Mouse (Mus musculus) erythroblast, embryonic 14.5 days (primary cell): ENCODE data around the gene Syce3. TPM values are rescaled to one million over a fixed set of nuclear protein-coding genes. Genes with fewer than 3 reads are reported as not detected.

Experiments
- H3K27me3 ChIP-seq: 2 replicates; pipeline ENCODE4 v1.6.1; 2012; ENCODE audit warnings: inconsistent platforms; ENCODE audit not compliant: control insufficient read depth
- H3K36me3 ChIP-seq: 2 replicates; pipeline ENCODE4 v1.6.1; 2012; ENCODE audit warnings: mild to moderate bottlenecking, inconsistent platforms; ENCODE audit not compliant: control insufficient read depth
- H3K4me1 ChIP-seq: 2 replicates; pipeline ENCODE4 v1.6.1; 2012; ENCODE audit warnings: inconsistent platforms; ENCODE audit not compliant: control insufficient read depth
- H3K4me3 ChIP-seq: replicated peaks from 2 replicates; pipeline ENCODE3; 2012; ENCODE audit warnings: moderate library complexity, mild to moderate bottlenecking, inconsistent platforms
- H3K9me3 ChIP-seq: 2 replicates; pipeline ENCODE4 v1.6.1; 2012; ENCODE audit warnings: low read length, inconsistent platforms, mixed read lengths; ENCODE audit not compliant: control insufficient read depth
- GATA1 ChIP-seq: IDR thresholded peaks from 2 replicates; pipeline ENCODE4 v1.6.1; 2012; ENCODE audit warnings: low read length, inconsistent platforms, mixed read lengths
- TAL1 ChIP-seq: IDR thresholded peaks from 3 replicates; pipeline ENCODE4 v1.6.1; 2012; ENCODE audit warnings: low read length, inconsistent platforms, mixed read lengths
- polyA plus RNA-seq: library from polyadenylated mRNA; stranded (reverse); fragments of >175 nt; gene quantifications from 2 replicates; pipeline ENCODE4 v1.2.3, GENCODE M21; 2012

Syce3 gene
- polyA plus RNA-seq, 1 experiment = not detected

DNA sequence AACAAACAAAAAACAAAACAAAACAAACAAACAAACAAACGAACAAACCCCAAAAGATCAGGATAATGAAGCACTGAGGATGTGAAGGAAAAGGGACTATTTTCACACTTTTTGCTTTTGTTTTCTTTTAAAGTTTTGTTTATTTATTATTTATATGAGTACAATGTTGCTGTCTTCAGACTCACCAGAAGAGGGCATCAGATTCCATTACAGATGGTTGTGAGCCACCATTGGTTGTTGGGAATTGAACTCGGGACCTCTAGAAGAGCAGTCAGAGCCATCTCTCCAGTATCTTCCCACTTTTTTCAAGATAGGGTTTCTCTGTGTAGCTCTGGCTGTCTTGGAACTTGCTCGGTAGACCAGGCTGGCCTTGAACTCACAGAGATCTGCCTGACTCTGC, 67.0 kb downstream of the Syce3 start:
- Histone ChIP-seq H3K4me1 (no peaks in the 10 kb centered on the region), H3K27me3 (no peaks in the 10 kb centered on the region; the same call in 1 of the 2 replicates), H3K4me3 (no peak overlapping the region), H3K9me3 (no peaks in the 10 kb centered on the region), H3K36me3 (no peaks in the 10 kb centered on the region)
- TF ChIP-seq TAL1 (no peak), GATA1 (no peak)

DNA sequence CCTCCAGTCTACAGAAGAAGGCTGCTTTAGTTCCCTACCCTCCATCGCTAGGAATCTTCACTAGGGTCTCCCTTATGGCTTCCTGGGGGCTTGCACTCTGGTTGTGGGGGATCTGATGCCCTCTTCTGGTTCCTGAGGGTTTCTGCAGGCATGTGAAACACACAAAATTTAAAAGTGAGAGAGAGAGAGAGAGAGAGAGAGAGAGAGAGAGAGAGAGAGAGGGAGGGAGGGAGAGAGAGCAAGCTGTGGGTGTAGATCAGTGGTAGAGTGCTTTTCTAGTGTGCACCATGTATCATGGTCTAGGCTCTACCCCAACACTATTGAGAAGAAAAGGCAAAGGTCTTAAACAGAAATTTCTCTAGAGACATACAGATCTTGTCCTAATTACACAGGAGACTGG, 68.6 kb downstream of the Syce3 start:
- Histone ChIP-seq H3K4me1 (no peaks in the 10 kb centered on the region), H3K36me3 (no peaks in the 10 kb centered on the region)

More for the DNA sequence above, 68.6 kb downstream of the Syce3 start:
- Histone ChIP-seq H3K9me3 (no peaks in the 10 kb centered on the region), H3K27me3 (no peaks in the 10 kb centered on the region; the same call in 1 of the 2 replicates), H3K4me3 (no peak overlapping the region)
- TF ChIP-seq TAL1 = no peak
- TF ChIP-seq GATA1 = no peak

Other genes starting within 250 kb of the Syce3 start
- 0.86 and 1.1 TPM in 2 replicates for gene Plxnb2, start 229.7 kb downstream of the Syce3 start, polyA plus RNA-seq
- gene Dennd6b, start 214.0 kb downstream of the Syce3 start, polyA plus RNA-seq = 0.62 and 0.88 TPM in 2 replicates
- gene Ppp6r2, start 198.9 kb downstream of the Syce3 start, polyA plus RNA-seq = 9.5 and 14.5 TPM in 2 replicates
- 28.7 and 42.5 TPM in 2 replicates for gene Sbf1, start 95.2 kb downstream of the Syce3 start, polyA plus RNA-seq
- gene Adm2, start 87.8 kb downstream of the Syce3 start, polyA plus RNA-seq = 0.27 and 0.53 TPM in 2 replicates
- gene Miox, start 76.1 kb downstream of the Syce3 start, polyA plus RNA-seq = not detected in 2 replicates
- 29.8 and 31.5 TPM in 2 replicates for gene Lmf2, start 54.8 kb downstream of the Syce3 start, polyA plus RNA-seq
- gene Ncaph2, start 54.8 kb downstream of the Syce3 start, polyA plus RNA-seq = 17.1 and 19.8 TPM in 2 replicates
- 0.47 and 0.81 TPM in 2 replicates for gene Sco2, start 36.7 kb downstream of the Syce3 start, polyA plus RNA-seq
- gene Tymp, start 33.5 kb downstream of the Syce3 start, polyA plus RNA-seq = 0.16 and 0.17 TPM in 2 replicates
- 0.44 and 0.65 TPM in 2 replicates for gene Odf3b, start 31.2 kb downstream of the Syce3 start, polyA plus RNA-seq
- not detected in 2 replicates for gene Klhdc7b, start 25.6 kb downstream of the Syce3 start, polyA plus RNA-seq
- 0.08 TPM in 1 of 2 replicates, not detected in the other for gene Cpt1b, start 15.4 kb upstream of the Syce3 start, polyA plus RNA-seq
- gene C730034F03Rik, start 19.1 kb upstream of the Syce3 start, polyA plus RNA-seq = 0.03 and 0.05 TPM in 2 replicates
- gene Gm44502, start 19.2 kb upstream of the Syce3 start, polyA plus RNA-seq = 0.08 and 0.15 TPM in 2 replicates
- 19.2 and 20.4 TPM in 2 replicates for gene Chkb, start 19.4 kb upstream of the Syce3 start, polyA plus RNA-seq
- not detected in 2 replicates for gene Mapk8ip2, start 43.4 kb upstream of the Syce3 start, polyA plus RNA-seq
- gene Arsa, start 66.9 kb upstream of the Syce3 start, polyA plus RNA-seq = 0.30 and 0.59 TPM in 2 replicates
- 0.08 and 0.16 TPM in 2 replicates for gene Shank3, start 89.1 kb upstream of the Syce3 start, polyA plus RNA-seq
- not detected in 2 replicates for gene Acr, start 157.8 kb upstream of the Syce3 start, polyA plus RNA-seq
- 0.17 and 0.28 TPM in 2 replicates for gene Rabl2, start 181.4 kb upstream of the Syce3 start, polyA plus RNA-seq